Mouse (Mus musculus) layer of hippocampus, postnatal 10 days (tissue): ENCODE measurements around the gene Rai1. TPM values are rescaled to one million over a fixed set of nuclear protein-coding genes. Genes with fewer than 3 reads are reported as not detected.

ENCODE experiments used
- DNase-seq, 2 experiments: peaks; one replicate each; pipeline ENCODE4 v3.0.0; 2021; ENCODE audit warnings: low spot score in 2 of 2
- total RNA-seq, 2 experiments: library from RNA; stranded (reverse); gene quantifications; 2 replicates each; pipeline ENCODE4 v1.2.3; 2021

The Rai1 gene
- total RNA-seq, 2 experiments from 2014 or later = 70.7 to 83.2 TPM

DNA sequence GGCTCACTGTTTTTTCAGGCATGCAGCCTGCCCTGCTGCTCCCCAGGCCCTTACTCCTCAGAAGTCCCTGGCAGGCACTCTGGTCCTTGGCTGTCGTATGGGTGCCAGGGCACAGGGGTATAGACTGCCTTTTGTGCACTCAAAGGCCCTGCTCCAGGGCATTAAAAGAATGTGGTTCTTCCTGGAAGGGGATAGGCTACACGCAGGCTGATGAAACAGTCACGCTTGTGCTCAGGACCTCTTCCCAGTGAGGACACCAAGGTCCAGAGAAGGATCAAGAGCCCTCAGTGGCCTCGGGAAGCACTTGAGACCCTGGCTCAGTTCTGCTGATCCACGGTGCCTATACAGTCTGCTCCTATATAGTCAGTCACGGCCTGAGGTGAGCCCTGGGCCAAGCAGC, 108.5 kb downstream of the Rai1 start:
- DNase-seq = no peak

- DNase-seq = no peak
Measured at GRCm38 (mm10) chr11:60216671-60217070, 111.9 kb downstream of the Rai1 start.

DNA sequence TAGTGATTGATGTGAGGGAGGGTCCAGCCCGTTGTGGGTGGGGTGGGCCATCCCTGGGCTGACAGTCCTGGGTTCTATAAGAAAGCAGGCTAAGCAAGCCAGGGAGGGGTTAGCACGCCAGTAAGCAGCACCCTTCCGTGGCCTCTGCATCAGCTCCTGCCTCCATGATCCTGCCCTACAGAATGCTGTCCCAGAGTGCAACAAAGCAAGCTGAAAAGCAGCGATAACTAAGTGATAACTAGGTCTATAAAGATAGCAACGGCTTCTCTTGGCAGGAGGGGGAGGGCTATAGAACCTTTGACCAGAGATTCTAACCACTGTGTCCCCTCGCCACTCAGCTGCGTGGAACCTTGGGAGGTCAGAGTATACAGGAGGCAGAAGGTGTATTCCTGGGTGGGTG, 112.7 kb downstream of the Rai1 start:
- no peak for DNase-seq

- no peak for DNase-seq
Measured at GRCm38 (mm10) chr11:60219609-60220008, 114.8 kb downstream of the Rai1 start.

GRCm38 (mm10) chr11:60220291-60220804, 115.5 kb downstream of the Rai1 start:
- peak; percentile 81 to 90 for DNase-seq

DNA sequence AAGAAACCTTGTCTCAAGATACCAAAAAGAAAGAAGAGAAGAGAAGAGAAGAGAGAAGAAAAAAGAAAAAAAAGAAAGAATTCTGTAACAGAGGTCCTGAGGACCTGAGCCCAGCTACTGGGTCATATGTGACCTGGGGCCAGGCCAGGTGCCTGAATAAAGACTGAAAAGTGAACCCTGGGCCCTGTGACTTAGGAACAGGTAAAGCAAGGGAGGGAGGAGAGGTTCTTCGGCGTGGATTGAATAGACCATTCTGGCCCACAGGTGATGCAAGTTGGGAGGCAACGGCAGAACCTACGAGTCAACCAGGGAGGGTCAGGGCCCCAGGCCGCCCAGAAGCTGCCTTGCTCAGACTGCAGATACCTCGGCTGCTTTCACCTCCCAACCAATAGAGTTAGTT, 116.6 kb downstream of the Rai1 start:
- no peak for DNase-seq

- no peak for DNase-seq
Measured at GRCm38 (mm10) chr11:60222085-60222468, 117.3 kb downstream of the Rai1 start.

- DNase-seq = peak; percentile 71 to 74
Measured at GRCm38 (mm10) chr11:60222469-60223236, 117.8 kb downstream of the Rai1 start, which contains the start of gene Srebf1. Gene Srebf1, minus strand, starts transcription at chr11:60222581.

- no peak for DNase-seq
Measured at GRCm38 (mm10) chr11:60224676-60225075, 119.9 kb downstream of the Rai1 start.

- no peak for DNase-seq
Measured at GRCm38 (mm10) chr11:60225874-60226273, 121.1 kb downstream of the Rai1 start.

DNA sequence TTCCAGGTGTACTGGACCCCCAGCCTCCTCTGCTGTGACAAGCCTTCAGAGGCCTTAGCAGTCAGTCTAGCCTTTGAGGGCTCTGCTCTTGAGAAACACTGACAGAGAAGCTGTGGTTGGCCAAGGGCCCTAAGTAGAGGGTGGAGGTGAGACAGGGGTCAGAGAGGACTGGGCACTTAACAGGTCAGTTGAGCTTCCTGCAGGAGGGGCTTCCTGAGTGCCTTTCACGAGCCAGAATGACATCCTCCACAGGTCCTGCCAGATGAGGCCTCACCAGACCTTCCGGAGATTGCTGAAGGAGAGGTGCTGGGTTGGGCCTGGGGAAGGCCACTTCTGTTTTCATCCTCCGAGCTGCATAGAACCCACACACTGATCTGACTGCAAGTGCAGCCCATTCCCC, 123.7 kb downstream of the Rai1 start:
- no peak for DNase-seq

GRCm38 (mm10) chr11:60229821-60230220, 125.0 kb downstream of the Rai1 start:
- DNase-seq = no peak

GRCm38 (mm10) chr11:60230512-60230911, 125.7 kb downstream of the Rai1 start:
- no peak for DNase-seq

GRCm38 (mm10) chr11:60231326-60231725, 126.5 kb downstream of the Rai1 start:
- no peak for DNase-seq

DNA sequence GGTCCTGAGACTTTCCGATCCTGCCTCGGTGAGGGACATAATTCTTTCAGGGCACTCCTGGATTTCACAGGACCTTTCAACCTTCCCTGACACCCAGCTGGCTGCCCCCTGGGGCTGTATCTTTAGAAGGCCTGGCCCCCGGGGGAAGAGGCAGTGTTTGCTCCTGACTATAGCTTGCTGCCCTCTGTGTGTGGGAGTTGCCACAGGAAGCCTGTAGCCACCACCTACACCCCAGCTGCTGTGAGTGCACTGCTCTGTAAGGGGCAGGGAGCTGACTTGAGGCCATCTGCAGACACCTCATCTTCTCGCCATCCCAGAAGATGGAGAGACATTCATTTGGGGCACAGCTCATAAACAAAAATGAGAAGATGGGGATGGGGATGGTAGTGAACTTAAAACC, 127.1 kb downstream of the Rai1 start:
- DNase-seq = no peak

DNA sequence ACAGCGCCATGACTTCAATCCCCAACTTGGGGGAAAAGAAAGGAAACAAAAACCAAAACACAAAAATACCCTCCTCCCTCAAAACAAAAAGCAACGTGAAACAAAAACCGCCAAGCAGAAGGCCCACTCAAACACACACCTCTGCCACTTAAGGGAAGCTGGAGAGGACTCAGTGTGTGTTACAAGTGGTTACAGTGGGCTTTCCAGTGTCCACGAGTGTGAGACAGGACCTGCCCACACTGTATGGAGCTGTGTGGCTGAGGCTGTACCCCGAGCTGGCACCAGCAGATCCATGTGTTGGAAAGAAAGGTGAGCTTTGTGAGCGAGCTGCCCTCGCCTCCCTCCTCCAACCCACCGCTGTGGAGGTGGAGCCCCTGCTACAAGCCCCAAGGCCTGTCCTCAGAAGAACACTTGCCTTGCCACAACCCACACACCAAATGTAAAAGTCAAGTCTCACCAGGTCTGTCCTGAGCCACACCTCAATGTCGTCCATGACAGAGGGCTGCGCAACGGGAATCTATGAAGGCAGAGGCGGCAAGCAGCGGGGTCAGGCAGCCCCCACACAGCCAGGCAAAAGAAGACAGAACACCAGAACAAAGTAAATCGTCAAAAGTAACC, 127.7 kb downstream of the Rai1 start:
- DNase-seq = no peak

- peak in 1 of 2 experiments; percentile 54 for DNase-seq
Measured at GRCm38 (mm10) chr11:60233235-60233634, 128.4 kb downstream of the Rai1 start.

- DNase-seq = no peak
Measured at GRCm38 (mm10) chr11:60235351-60235750, 130.5 kb downstream of the Rai1 start.

DNA sequence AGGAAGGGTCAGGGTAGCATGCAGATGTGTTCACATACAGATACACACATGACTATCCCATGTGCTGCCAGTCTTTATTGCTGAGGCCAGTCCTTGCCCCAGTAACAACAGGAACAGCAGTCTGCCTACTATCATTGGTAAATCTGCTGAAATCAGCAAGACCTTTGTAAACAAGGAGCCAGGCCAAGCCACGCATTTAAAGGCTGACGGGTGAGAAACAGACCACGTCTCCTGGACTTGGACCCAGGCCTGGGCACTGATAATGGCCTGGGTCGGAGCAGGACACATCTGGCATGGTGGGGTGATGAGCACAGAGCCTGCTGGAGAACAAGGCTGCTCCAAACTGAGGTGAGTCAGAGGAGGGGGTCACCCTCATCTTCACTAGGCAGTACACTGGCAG, 135.7 kb downstream of the Rai1 start:
- no peak for DNase-seq

DNA sequence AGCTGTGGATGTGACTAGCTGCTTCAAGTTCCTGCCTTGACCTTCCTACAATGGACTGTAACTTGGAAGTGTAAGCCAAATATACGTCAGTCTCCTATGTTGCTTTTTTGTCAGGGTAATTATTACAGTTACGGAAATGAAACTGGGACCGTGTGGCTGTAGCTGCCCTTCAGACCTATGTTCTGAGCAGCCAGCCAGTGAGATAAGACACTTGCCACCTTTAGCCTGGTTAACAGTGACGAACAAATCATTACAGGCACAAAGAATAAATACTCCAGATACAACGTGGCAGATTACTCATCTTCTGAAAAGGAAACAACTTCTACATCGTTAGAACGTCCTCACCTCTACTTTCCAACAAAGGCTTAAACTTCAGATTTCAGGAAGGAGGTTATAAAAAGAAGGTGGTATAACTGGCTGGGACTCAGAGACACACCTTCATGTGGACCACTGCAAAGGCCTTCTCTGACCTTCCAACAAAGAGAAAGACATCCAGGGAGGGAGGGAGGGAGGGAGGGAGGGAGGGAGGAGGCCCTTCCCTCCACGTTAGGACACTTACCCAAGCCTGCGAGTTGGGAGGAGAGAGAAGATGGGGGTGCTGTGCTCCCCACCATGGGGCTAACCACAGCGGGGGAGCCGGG, 139.8 kb downstream of the Rai1 start:
- DNase-seq = no peak

- no peak for DNase-seq
Measured at GRCm38 (mm10) chr11:60246077-60246476, 141.3 kb downstream of the Rai1 start.
